Mouse (Mus musculus) Patski (cell line): ENCODE data around the gene Elobl. TPM values are rescaled to one million over a fixed set of nuclear protein-coding genes. Genes with fewer than 3 reads are reported as not detected.
"Not testable (repeated sequence)": the region's sequence is repeated elsewhere in the genome, so short reads cannot be mapped to it uniquely, and the experiment has no call there.

Experiments
- ATAC-seq: fragments of 100-300 bp; one replicate; pipeline ENCODE4 v1.8.0; 2021
- CTCF ChIA-PET: fragments of 350-600 bp; sonication (Branson Sonifier 250); formaldehyde crosslinking; loops from one replicate; lab custom pipeline; 2022; ENCODE audit warnings: inconsistent platforms; lab: Charles Lee
- POLR2A ChIA-PET: fragments of 350-600 bp; sonication (Branson Sonifier 250); formaldehyde crosslinking; loops from one replicate; lab custom pipeline; 2022; ENCODE audit warnings: antibody characterized with exemption, inconsistent platforms; lab: Charles Lee
- DNase-seq: peaks from one replicate; pipeline ENCODE4 v3.0.0-alpha.2; 2011; ENCODE audit warnings: low read depth, low spot score
- H3K27me3 ChIP-seq: fragments of 371-371 bp; one replicate; pipeline ENCODE4 v1.5.1; 2021
- CTCF ChIP-seq: fragments of 100-300 bp; IDR thresholded peaks from one replicate; pipeline ENCODE4 v1.5.1; 2021
- in situ Hi-C: fragments of 300-500 bp; cut with MboI; formaldehyde crosslinking; loops from 3 replicates; pipeline ENCODE4 v1.11.1; 2018; ENCODE audit warnings: low pct_unique_long_range_greater_than_20kb, mixed read lengths
- polyA plus RNA-seq: library from polyadenylated mRNA; unstranded; gene quantifications from one replicate; pipeline ENCODE4 v1.2.3, GENCODE M21; 2021

Gene Elobl
- polyA plus RNA-seq, 1 experiment from 2014 or later: 1.4 TPM

DNA sequence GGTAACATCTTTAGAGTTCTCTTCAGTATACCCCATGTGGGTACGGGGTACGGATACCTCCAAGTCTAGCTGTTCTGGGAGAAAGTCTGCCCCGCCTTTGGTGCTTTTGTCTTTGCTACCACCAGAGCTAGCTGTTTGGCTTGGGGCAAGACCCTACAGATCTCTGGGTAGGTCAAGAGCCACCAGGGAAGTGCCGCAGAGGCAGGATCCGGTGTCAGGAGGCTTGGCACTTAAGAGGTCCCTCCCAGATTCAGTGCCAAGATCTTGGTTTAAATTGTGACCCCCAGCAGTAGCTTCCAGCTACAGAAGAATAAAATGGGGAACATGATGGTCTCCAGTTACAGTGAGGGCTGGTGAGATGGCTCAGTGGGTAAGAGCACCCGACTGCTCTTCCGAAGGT is 34.8 kb upstream of the Elobl start:
- no peak for TF ChIP-seq CTCF
- DNase-seq (no peak), ATAC-seq (no peak)
- no peaks in the 10 kb centered on the region for H3K27me3 ChIP-seq
- CTCF ChIA-PET: no interaction called here
- in situ Hi-C loops: no loop called here
- POLR2A ChIA-PET: interaction anchor here (0.8 kb wide), 1 partner anchor 28 kb away, joined by 3 read pairs; no protein-coding TSS in a partner anchor

DNA sequence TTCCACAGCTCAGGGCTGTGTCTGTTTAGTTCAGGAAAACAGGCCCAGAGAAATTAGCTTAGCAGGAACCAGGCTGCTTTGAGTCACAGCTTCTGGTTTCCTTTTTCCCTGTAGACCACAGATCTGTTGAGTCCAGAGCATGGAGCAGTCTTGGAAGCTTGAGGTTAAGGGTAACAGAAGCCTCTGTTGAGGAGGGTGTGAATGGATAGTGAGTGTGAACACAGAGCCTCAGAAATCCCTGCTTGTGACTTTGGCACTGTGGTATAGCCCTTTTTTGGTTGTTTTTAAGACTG is 33.7 kb upstream of the Elobl start:
- ChIA-PET CTCF (interaction anchor here (0.9 to 1.1 kb wide), 3 partner anchors 9 to 42 kb away, joined by 3 read pairs; no protein-coding TSS in a partner anchor), POLR2A (no interaction called here)
- in situ Hi-C loops: no loop called here
- no peaks in the 10 kb centered on the region for H3K27me3 ChIP-seq
- DNase-seq (no peak), ATAC-seq (no peak)
- no peak for TF ChIP-seq CTCF

DNA sequence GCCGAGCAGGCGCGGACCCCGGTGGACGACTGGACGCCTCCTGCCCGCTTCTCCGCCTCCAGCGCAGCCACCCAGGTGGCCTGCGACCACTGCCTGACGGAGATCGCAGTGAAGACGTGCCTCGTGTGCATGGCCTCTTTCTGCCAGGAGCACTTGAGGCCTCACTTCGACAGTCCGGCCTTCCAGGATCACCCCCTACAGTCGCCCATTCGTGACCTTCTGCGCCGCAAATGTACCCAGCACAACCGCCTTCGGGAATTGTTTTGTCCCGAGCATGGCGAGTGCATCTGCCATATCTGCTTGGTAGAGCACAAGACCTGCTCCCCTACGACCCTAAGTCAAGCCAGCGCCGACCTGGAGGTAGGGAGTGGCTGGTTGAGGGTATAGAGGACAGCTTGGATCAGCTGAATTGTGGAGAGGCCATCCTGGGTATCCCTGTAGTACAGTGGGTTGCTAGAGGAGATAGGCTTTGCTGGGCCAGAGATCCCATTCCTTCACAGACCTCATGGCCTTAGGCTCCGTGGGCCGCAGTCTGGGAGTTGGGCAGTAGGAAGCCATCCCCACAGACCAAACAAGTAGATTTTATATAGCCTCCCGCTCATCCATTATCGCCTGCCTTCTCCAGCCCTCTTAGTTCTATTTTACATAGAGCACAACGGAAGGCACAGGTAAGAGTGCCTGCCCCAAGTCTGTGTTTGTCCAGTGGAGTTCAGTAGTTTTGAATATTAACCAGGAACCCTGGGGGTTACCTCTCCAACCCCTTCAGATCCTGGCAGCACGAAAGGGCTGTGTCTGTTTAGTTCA is 33.2 kb upstream of the Elobl start:
- DNase-seq (no peak), ATAC-seq (no peak)
- in situ Hi-C loops: no loop called here
- TF ChIP-seq CTCF: no peak
- H3K27me3 ChIP-seq: no peaks in the 10 kb centered on the region
- ChIA-PET CTCF (interaction anchor here (0.9 to 1.4 kb wide), 4 partner anchors 9 to 42 kb away, joined by 3 to 4 read pairs (median 3); no protein-coding TSS in a partner anchor), POLR2A (no interaction called here)

DNA sequence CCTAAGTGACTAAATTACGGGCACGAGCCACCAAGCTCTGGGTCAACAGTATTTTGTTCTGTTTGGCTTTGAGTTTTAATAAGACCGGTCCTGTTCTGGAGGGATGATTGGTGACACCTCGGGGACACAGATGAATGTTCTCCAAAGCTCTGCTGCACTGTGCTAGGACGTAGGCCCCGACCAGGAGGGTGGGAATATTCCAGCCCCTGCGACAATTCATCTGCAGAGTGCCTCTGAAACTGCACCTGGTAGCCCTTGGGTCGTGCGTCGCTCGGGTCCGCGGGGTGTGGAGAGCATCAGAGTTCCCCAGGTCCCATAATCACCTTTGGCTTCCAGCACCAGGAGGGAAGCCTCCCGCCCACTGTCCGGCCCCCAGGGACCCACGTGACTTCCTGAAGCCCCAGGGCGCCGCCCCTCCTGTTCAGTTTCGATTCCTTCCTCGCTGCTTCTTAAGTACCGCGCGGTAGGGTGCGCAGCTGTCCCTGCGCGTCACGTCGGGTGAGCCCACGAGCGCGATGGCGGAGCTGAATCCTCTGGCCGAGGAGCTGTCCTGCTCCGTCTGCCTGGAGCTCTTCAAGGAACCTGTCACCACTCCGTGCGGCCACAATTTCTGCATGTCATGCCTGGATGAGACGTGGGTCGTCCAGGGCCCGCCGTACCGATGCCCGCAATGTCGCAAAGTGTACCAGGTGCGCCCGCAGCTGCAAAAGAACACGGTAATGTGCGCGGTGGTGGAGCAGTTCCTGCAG is 32.4 kb upstream of the Elobl start, which contains the start of gene Trim25:
Gene Trim25 (plus strand): TSS at position 403 of the 749 bp plus-strand sequence.
- in situ Hi-C loops: no loop called here

DNA sequence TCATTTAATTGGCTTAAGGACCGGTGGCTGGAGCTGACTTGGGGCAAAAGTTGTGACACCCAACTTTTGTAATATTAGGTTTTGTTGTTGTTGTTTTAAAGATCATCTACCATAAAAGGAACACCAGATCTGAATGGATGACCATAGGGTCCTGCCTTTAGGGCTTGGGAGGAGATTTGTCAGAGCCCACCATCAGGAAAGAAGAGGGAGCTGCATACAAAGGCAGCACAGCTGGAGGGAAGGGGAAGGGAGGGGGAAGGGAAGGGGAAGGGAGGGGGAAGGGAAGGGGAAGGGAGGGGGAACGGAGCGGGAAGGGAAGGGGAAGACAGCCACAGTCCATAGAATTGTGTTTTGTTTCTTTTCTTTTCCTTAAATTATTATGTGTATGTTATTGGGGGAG is 31.7 kb upstream of the Elobl start:
- ATAC-seq: no peak
- POLR2A ChIA-PET: no interaction called here
- H3K27me3 ChIP-seq: no peaks in the 10 kb centered on the region
- no peak for TF ChIP-seq CTCF
- DNase-seq: no peak
- in situ Hi-C loops: no loop called here
- CTCF ChIA-PET: interaction anchor here (1.1 to 8.0 kb wide), 4 partner anchors 11 to 42 kb away, joined by 3 to 58 read pairs (median 4); no protein-coding TSS in a partner anchor

More for the DNA sequence above, 32.4 kb upstream of the Elobl start, which contains the start of gene Trim25:
- ChIA-PET CTCF (interaction anchor here (1.1 to 1.4 kb wide), 2 partner anchors 16 to 18 kb away, joined by 3 to 4 read pairs; no protein-coding TSS in a partner anchor), POLR2A (no interaction called here)
- DNase-seq: no peak
- TF ChIP-seq CTCF: no peak
- peak; percentile 66 for ATAC-seq
- H3K27me3 ChIP-seq: no peaks in the 10 kb centered on the region

DNA sequence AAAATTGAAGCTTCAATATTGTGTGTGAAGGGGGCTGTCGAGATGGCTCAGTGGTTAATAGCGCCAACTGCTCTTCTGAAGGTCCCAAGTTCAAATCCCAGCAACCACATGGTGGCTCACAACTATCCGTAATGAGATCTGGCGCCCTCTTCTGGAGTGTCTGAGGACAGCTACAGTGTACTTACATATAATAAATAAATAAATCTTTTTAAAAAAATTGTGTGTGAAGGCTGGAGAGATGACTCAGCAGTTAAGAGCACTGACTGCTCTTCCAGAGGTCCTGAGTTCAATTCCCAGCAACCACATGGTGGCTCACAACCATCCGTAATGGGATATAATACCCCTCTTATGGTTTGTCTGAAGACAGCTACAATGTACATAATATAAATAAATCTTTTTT is 30.6 kb upstream of the Elobl start:
- ATAC-seq, H3K27me3 ChIP-seq, in situ Hi-C loops, DNase-seq: not testable (repeated sequence)
- POLR2A ChIA-PET: interaction anchor here (1.2 to 1.5 kb wide), 2 partner anchors 39 to 45 kb away, joined by 3 read pairs; no protein-coding TSS in a partner anchor
- CTCF ChIA-PET: interaction anchor here (1.1 to 8.0 kb wide), 4 partner anchors 10 to 43 kb away, joined by 3 to 58 read pairs (median 5); no protein-coding TSS in a partner anchor

DNA sequence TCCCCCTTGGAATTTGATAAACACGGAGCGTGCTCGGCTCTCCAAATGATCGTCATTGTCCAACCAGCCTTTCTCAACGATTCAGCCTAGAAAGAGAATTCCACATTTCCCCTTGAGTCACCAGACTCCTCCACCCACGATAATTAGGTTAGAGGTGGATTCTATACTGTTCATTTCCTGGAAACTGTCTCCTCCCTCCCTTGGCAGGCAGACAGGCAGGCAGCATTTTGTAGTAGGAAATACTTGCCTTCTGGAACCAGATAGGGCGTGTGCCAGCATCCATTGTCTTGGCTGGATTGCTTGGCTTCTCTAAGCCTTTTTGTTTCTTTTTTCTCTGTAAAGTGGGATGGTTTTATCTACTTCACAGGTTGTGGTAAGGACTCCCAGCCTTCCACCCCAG is 29.7 kb upstream of the Elobl start:
- ATAC-seq (no peak), DNase-seq (no peak)
- CTCF ChIA-PET: interaction anchor here (1.1 to 8.0 kb wide), 5 partner anchors 9 to 44 kb away, joined by 3 to 58 read pairs (median 5); no protein-coding TSS in a partner anchor
- POLR2A ChIA-PET: interaction anchor here (1.2 kb wide), 1 partner anchor 40 kb away, joined by 3 read pairs; no protein-coding TSS in a partner anchor
- TF ChIP-seq CTCF: no peak
- in situ Hi-C loops: no loop called here
- no peaks in the 10 kb centered on the region for H3K27me3 ChIP-seq

DNA sequence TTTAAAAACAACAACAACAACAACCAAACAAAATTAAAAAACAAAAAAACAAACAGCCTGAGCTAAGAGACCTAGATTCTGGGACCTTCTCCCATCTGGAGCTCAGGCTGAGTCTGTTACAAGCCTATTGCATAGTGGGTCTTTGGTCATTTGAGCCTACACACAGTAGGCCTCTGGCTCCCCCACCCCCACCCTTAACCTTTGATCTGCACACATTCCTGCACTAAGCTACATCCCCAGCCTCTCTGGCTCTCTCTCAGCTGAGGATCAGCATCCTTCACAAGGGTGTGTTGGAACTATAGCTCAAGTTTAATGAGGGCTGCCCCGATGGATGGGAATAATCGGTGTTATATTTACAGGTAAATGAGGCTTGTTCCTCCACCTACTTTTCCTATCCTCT is 28.9 kb upstream of the Elobl start:
- in situ Hi-C loops: no loop called here
- DNase-seq: no peak
- ATAC-seq: no peak
- no peak for TF ChIP-seq CTCF
- no peaks in the 10 kb centered on the region for H3K27me3 ChIP-seq
- POLR2A ChIA-PET: interaction anchor here (0.6 kb wide), 1 partner anchor 159 kb away, joined by 3 read pairs; no protein-coding TSS in a partner anchor
- CTCF ChIA-PET: interaction anchor here (1.2 to 8.0 kb wide), 3 partner anchors 22 to 45 kb away, joined by 3 to 58 read pairs (median 3); no protein-coding TSS in a partner anchor

DNA sequence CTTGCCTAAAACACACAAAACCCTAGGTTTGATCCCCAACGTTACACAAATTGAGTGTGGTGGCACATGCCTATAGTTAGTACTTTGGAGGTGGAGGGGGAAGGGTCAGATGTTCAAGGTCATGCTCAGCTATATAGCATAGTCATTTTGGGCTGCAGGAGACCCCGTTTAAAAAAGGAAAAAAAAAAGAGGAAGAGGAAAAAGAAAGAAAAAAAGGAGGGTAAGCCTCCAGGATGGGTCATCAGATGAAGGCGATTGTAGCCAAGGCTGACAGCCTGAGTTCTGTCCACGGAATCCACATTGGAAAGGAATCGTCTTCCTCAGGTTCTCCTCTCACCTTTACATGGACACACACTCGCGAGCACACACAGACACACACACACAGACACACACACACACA is 27.8 kb upstream of the Elobl start:
- H3K27me3 ChIP-seq: no peaks in the 10 kb centered on the region
- in situ Hi-C loops: no loop called here
- TF ChIP-seq CTCF: no peak
- ATAC-seq: no peak
- ChIA-PET CTCF (interaction anchor here (1.5 to 8.0 kb wide), 5 partner anchors 9 to 46 kb away, joined by 3 to 58 read pairs (median 6); no protein-coding TSS in a partner anchor), POLR2A (no interaction called here)
- DNase-seq: no peak

DNA sequence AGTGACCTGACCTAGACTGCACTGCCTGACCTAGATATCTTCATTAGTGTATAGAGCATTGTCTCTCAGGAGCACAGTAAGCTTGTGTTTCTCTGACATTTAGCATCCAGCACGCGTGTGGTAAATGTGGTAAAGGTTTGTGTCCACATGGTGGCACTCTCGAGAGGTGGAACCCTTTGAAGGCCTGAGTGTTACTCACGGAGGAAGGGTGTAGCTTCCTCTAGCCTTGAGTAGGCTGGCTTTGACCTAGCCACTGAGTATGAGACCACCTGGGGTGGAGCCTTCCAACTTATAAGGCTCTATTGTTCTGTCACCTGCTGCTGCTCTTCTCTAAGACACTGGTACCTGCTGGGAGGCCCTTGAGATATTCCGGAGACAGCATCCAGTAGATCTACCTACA is 26.9 kb upstream of the Elobl start:
- peak; percentile 85 for TF ChIP-seq CTCF
- POLR2A ChIA-PET: interaction anchor here (0.6 kb wide), 1 partner anchor 16 kb away, joined by 4 read pairs; no protein-coding TSS in a partner anchor
- ATAC-seq: peak; percentile 79
- DNase-seq: no peak
- in situ Hi-C loops: no loop called here
- CTCF ChIA-PET: interaction anchor here (1.0 to 8.0 kb wide), 17 partner anchors 10 to 77 kb away, joined by 3 to 58 read pairs (median 5); no protein-coding TSS in a partner anchor
- no peaks in the 10 kb centered on the region for H3K27me3 ChIP-seq
